Mouse (Mus musculus) stomach, embryonic 15.5 days (tissue): ENCODE measurements around the gene Mex3a. TPM values are rescaled to one million over a fixed set of nuclear protein-coding genes. Genes with fewer than 3 reads are reported as not detected.

Experiments used
- ATAC-seq: fragments of 200-750 bp; cut with Nextera tagmentation; 2 replicates; pipeline ENCODE4 v1.8.0; 2017; ENCODE audit warnings: low read depth, moderate number of reproducible peaks, moderate TSS enrichment; ENCODE audit not compliant: insufficient read depth, low FRiP score
- H3K27ac ChIP-seq: fragments of 300-500 bp; sonication (generic); 2 replicates; pipeline ENCODE4 v1.5.1; 2015; ENCODE audit warnings: mild to moderate bottlenecking, inconsistent platforms
- H3K27me3 ChIP-seq: fragments of 300-500 bp; sonication (generic); replicated peaks from 2 replicates; pipeline ENCODE4 v1.6.1; 2015; ENCODE audit warnings: inconsistent platforms
- H3K36me3 ChIP-seq: fragments of 300-500 bp; sonication (generic); 2 replicates; pipeline ENCODE4 v1.6.1; 2015; ENCODE audit warnings: inconsistent platforms
- H3K4me1 ChIP-seq: fragments of 300-500 bp; sonication (generic); 2 replicates; pipeline ENCODE4 v1.6.1; 2015; ENCODE audit warnings: inconsistent platforms
- H3K4me2 ChIP-seq: fragments of 300-500 bp; sonication (generic); 2 replicates; pipeline ENCODE4 v1.6.1; 2015; ENCODE audit warnings: mild to moderate bottlenecking, inconsistent platforms
- H3K4me3 ChIP-seq: fragments of 300-500 bp; sonication (generic); replicated peaks from 2 replicates; pipeline ENCODE4 v1.5.1; 2015; ENCODE audit warnings: inconsistent platforms
- H3K9ac ChIP-seq: fragments of 300-500 bp; sonication (generic); 2 replicates; pipeline ENCODE4 v1.6.1; 2015; ENCODE audit warnings: inconsistent platforms
- H3K9me3 ChIP-seq: fragments of 300-500 bp; sonication (generic); 2 replicates; pipeline ENCODE4 v1.6.1; 2016; ENCODE audit warnings: inconsistent platforms
- WGBS: fragments of 180-500 bp; shearing (Covaris S2); methylation state at CpG from one replicate; pipeline ENCODE4 v1.1.7; 2015; 5-methylcytosine and 5-hydroxymethylcytosine counted together
- polyA plus RNA-seq: library from polyadenylated mRNA; unstranded; fragments of >200 nt; fragmentation: Nextera tagmentation; extraction: Ambion mirVana; gene quantifications from 2 replicates; pipeline ENCODE4 v1.2.1, GENCODE M21; 2015

The Mex3a gene
- polyA plus RNA-seq, 1 experiment from 2014 or later, result 11.9 TPM

GRCm38 (mm10) chr3:88509692-88510420 lies 22.3 kb upstream of the Mex3a start, which contains the start of gene Lmna:
Gene Lmna (minus strand): TSS chr3:88509956.
- peaks cover 42% of the 10 kb centered on the region for H3K4me1 ChIP-seq
- peak; percentile 93 for ATAC-seq
- WGBS, result under 1% methylated on average over 31 of the region's 31 CpGs

GRCm38 (mm10) chr3:88510421-88511289 lies 21.5 kb upstream of the Mex3a start:
- H3K9ac ChIP-seq, result no peak overlapping the region
- H3K27me3 ChIP-seq, result no peaks in the 10 kb centered on the region
- 43% methylated on average over 13 of the region's 13 CpGs for WGBS
- H3K4me1 ChIP-seq, result peaks cover 46% of the 10 kb centered on the region
- peak overlapping the region; percentile 36 for H3K4me3 ChIP-seq
- peak overlapping the region; percentile 91 for H3K27ac ChIP-seq
- peak overlapping the region; percentile 52 for H3K4me2 ChIP-seq
- no peak for ATAC-seq
- H3K9me3 ChIP-seq, result no peaks in the 10 kb centered on the region
- no peaks in the 10 kb centered on the region for H3K36me3 ChIP-seq

More at GRCm38 (mm10) chr3:88509692-88510420, 22.3 kb upstream of the Mex3a start, which contains the start of gene Lmna:
- no peaks in the 10 kb centered on the region for H3K9me3 ChIP-seq
- H3K27me3 ChIP-seq, result no peaks in the 10 kb centered on the region
- H3K27ac ChIP-seq, result peak within 1 kb of the TSS; percentile 91
- H3K4me2 ChIP-seq, result peak within 1 kb of the TSS; percentile 52
- no peak within 1 kb of the TSS for H3K9ac ChIP-seq
- no peaks in the 10 kb centered on the region for H3K36me3 ChIP-seq
- peak within 1 kb of the TSS; percentile 36 for H3K4me3 ChIP-seq

GRCm38 (mm10) chr3:88511559-88511958 lies 20.6 kb upstream of the Mex3a start:
- ATAC-seq, result no peak
- Histone ChIP-seq H3K4me1 (peaks cover 43% of the 10 kb centered on the region), H3K9me3 (no peaks in the 10 kb centered on the region), H3K4me2 (no peak overlapping the region), H3K27me3 (no peaks in the 10 kb centered on the region), H3K9ac (no peak overlapping the region), H3K4me3 (no peak overlapping the region), H3K27ac (peak overlapping the region; percentile 22; the same call in 1 of the 2 replicates), H3K36me3 (no peaks in the 10 kb centered on the region)
- WGBS, result 40% methylated on average over 4 of the region's 4 CpGs

- Histone ChIP-seq H3K27me3 (no peaks in the 10 kb centered on the region), H3K27ac (peak overlapping the region; percentile 57), H3K9ac (no peak overlapping the region), H3K4me3 (no peak overlapping the region), H3K9me3 (no peaks in the 10 kb centered on the region), H3K4me1 (peaks cover 43% of the 10 kb centered on the region), H3K4me2 (no peak overlapping the region), H3K36me3 (no peaks in the 10 kb centered on the region)
- no peak for ATAC-seq
- 38% methylated on average over 6 of the region's 6 CpGs for WGBS
Measured at GRCm38 (mm10) chr3:88512141-88512895, 19.9 kb upstream of the Mex3a start.

- Histone ChIP-seq H3K4me3 (no peak overlapping the region), H3K9me3 (no peaks in the 10 kb centered on the region), H3K36me3 (no peaks in the 10 kb centered on the region), H3K4me1 (peaks cover 43% of the 10 kb centered on the region), H3K27ac (peak overlapping the region; percentile 57), H3K27me3 (no peaks in the 10 kb centered on the region), H3K4me2 (no peak overlapping the region), H3K9ac (no peak overlapping the region)
- WGBS, result 35% methylated on average over 15 of the region's 15 CpGs
- no peak for ATAC-seq
Measured at GRCm38 (mm10) chr3:88512896-88513545, 19.2 kb upstream of the Mex3a start.

GRCm38 (mm10) chr3:88513546-88514115 lies 18.6 kb upstream of the Mex3a start:
- no peak overlapping the region for H3K4me2 ChIP-seq
- H3K4me1 ChIP-seq, result peaks cover 43% of the 10 kb centered on the region
- no peak overlapping the region for H3K27ac ChIP-seq
- no peaks in the 10 kb centered on the region for H3K9me3 ChIP-seq
- 69% methylated on average over 7 of the region's 7 CpGs for WGBS
- no peaks in the 10 kb centered on the region for H3K27me3 ChIP-seq
- H3K4me3 ChIP-seq, result no peak overlapping the region
- no peak overlapping the region for H3K9ac ChIP-seq
- H3K36me3 ChIP-seq, result no peaks in the 10 kb centered on the region
- no peak for ATAC-seq

GRCm38 (mm10) chr3:88514231-88515094 lies 17.7 kb upstream of the Mex3a start:
- H3K36me3 ChIP-seq, result no peaks in the 10 kb centered on the region
- H3K4me1 ChIP-seq, result peaks cover 39% of the 10 kb centered on the region
- no peak for ATAC-seq
- 74% methylated on average over 10 of the region's 10 CpGs for WGBS
- no peaks in the 10 kb centered on the region for H3K9me3 ChIP-seq
- no peak overlapping the region for H3K4me2 ChIP-seq
- H3K4me3 ChIP-seq, result no peak overlapping the region
- no peaks in the 10 kb centered on the region for H3K27me3 ChIP-seq
- no peak overlapping the region for H3K27ac ChIP-seq
- H3K9ac ChIP-seq, result no peak overlapping the region

- H3K36me3 ChIP-seq, result no peaks in the 10 kb centered on the region
- no peaks in the 10 kb centered on the region for H3K27me3 ChIP-seq
- no peaks in the 10 kb centered on the region for H3K9me3 ChIP-seq
- H3K4me1 ChIP-seq, result peaks cover 39% of the 10 kb centered on the region
- no peak for ATAC-seq
- WGBS, result 96% methylated on average over 2 of the region's 2 CpGs
- H3K4me3 ChIP-seq, result no peak overlapping the region
- no peak overlapping the region for H3K9ac ChIP-seq
- 0 out of 2 replicates have a peak overlapping the region, but pooled peaks have one; percentile 11 for H3K27ac ChIP-seq
- no peak overlapping the region for H3K4me2 ChIP-seq
Measured at GRCm38 (mm10) chr3:88515095-88515386, 17.2 kb upstream of the Mex3a start.

GRCm38 (mm10) chr3:88516407-88516806 lies 15.8 kb upstream of the Mex3a start:
- Histone ChIP-seq H3K9me3 (no peaks in the 10 kb centered on the region), H3K27me3 (no peaks in the 10 kb centered on the region), H3K9ac (no peak overlapping the region), H3K36me3 (no peaks in the 10 kb centered on the region), H3K4me1 (peaks cover 37% of the 10 kb centered on the region), H3K4me3 (no peak overlapping the region), H3K27ac (0 out of 2 replicates have a peak overlapping the region, but pooled peaks have one; percentile 31), H3K4me2 (no peak overlapping the region)
- no peak for ATAC-seq
- 66% methylated on average over 2 of the region's 2 CpGs for WGBS

GRCm38 (mm10) chr3:88518411-88518810 lies 13.8 kb upstream of the Mex3a start:
- peaks cover 19% of the 10 kb centered on the region for H3K4me1 ChIP-seq
- no peaks in the 10 kb centered on the region for H3K27me3 ChIP-seq
- no peak overlapping the region for H3K9ac ChIP-seq
- no peak overlapping the region for H3K27ac ChIP-seq
- H3K36me3 ChIP-seq, result 0 out of 2 replicates have a peak, but pooled peaks cover 5% of the 10 kb centered on the region
- no peaks in the 10 kb centered on the region for H3K9me3 ChIP-seq
- no peak for ATAC-seq
- no peak overlapping the region for H3K4me3 ChIP-seq
- 82% methylated on average over 4 of the region's 4 CpGs for WGBS
- H3K4me2 ChIP-seq, result no peak overlapping the region
